Mouse (Mus musculus): ENCODE measurements around the gene Ccar1. TPM values are rescaled to one million over a fixed set of nuclear protein-coding genes. Genes with fewer than 3 reads are reported as not detected.
"Not testable (repeated sequence)": the region's sequence is repeated elsewhere in the genome, so short reads cannot be mapped to it uniquely, and the experiment has no call there.

Ccar1 gene
- polyA plus RNA-seq, 1 experiment from 2014 or later, result 150 TPM

DNA sequence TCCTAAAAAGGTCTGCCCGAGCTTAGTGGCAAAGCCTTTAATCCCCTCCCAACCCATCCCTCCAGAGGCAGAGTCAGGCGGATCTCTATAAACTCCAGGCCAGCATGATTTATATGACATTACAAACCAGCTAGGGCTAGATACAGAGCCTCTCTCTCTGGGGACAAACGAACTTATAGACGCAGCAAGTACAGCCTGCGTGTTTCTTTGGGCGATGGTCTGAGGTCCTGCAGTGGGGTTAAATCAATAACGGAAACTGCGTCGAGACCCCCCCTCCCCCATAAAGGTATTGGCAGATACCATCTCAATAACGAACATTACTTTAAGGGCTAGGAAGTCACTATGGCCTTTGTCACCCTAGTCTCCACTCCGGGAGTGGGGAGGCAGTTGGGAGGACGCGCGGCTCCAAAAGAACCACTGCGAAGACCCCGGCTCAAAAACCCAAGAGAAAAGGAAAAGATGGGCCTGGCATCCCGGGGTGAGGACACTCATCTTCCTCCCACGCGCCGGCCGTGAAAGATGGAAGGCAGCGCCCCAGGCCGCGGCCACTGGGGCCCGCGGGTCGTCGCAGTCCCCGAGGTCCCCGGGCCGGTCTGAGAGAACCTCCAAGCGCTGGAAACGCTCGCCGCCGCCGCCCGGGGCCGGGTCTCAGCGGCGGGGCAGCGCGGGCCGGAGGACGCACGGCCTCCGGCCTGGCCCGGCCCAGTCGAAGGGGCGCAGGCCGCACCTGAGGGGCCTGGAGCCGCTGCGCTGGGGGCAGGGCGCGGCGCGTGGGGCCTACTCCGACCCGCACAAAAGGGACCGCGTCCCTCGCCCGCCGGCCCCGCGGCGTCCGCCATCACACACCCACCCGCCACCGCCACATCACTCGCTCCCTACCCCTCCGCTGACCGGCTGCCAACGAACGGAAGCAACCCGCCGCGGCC, 572 bp downstream of the Ccar1 start:
- Histone ChIP-seq H3K4me2 (peak overlapping the region; percentile 54), H3K36me3 (ENCODE audit: insufficient read depth) (peaks cover 39% of the 10 kb centered on the region), H3K4me3 (ENCODE audit: low read depth, low read length) (peak overlapping the region; percentile 99), H3K9ac (peak overlapping the region; percentile 98), H3K9me3 (ENCODE audit: low read depth, low read length) (no peaks in the 10 kb centered on the region), H3K4me1 (ENCODE audit: insufficient read depth) (peaks cover 3% of the 10 kb centered on the region), H3K27ac (ENCODE audit: low read depth) (peak overlapping the region; percentile 96), H3K27me3 (ENCODE audit: insufficient read depth, low read length) (no peaks in the 10 kb centered on the region)
- DNase-seq (peak; percentile 26), ATAC-seq (ENCODE audit: insufficient read depth) (peak; percentile 85)
- 1% methylated on average over 78 of the region's 78 CpGs for WGBS
- no peak for TF ChIP-seq CTCF (IDR thresholded peaks at IDR 0.05; ENCODE audit: low read depth)

DNA sequence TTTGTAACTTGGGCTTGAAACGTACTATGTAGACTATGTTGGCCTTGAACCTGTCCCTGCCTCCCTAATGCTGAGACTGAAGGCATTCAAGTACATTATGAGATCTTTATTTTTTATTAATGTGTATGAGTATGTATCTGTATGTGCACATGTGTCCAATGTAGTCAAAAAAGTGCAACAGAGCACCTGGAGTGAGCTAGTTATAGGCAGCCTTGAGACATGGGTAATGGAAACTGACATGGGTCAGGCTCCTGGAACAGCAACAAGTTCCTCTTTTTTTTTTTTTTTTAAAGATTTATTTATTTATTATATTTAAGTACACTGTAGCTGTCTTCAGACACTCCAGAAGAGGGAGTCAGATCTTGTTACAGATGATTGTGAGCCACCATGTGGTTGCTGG, 10.3 kb downstream of the Ccar1 start:
- not testable (repeated sequence) for H3K4me1 ChIP-seq (ENCODE audit: insufficient read depth); H3K27ac ChIP-seq (ENCODE audit: low read depth); H3K4me2 ChIP-seq; H3K4me3 ChIP-seq (ENCODE audit: low read depth, low read length); H3K27me3 ChIP-seq (ENCODE audit: insufficient read depth, low read length); H3K9ac ChIP-seq; H3K9me3 ChIP-seq (ENCODE audit: low read depth, low read length); ATAC-seq (ENCODE audit: insufficient read depth); DNase-seq
- 93% methylated on average over 1 of the region's 1 CpGs for WGBS
- H3K36me3 ChIP-seq (ENCODE audit: insufficient read depth), result peaks cover 98% of the 10 kb centered on the region

DNA sequence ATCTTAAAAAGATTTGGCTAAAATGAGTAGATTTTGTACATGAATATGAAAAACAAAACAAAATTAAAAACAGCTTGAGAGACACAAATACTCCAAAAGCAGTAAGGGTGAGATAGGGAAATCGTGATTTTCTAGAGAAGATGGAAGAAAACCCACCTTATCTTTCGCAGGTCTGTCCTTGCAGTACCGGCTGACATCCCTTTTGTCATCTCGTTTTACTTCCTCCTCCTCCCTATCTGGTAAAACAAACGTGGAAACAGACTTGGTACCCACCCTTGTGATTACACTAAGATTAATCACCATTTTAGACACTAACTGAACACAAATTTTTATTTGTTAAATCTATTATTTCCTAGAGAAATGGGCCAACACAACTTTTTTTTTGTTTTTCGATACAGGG, 41.3 kb downstream of the Ccar1 start:
- no peaks in the 10 kb centered on the region for H3K4me1 ChIP-seq (ENCODE audit: insufficient read depth)
- no peak for DNase-seq
- H3K4me3 ChIP-seq (ENCODE audit: low read depth, low read length), result no peak overlapping the region
- H3K9ac ChIP-seq, result no peak overlapping the region
- no peak overlapping the region for H3K27ac ChIP-seq (ENCODE audit: low read depth)
- no peak overlapping the region for H3K4me2 ChIP-seq
- ATAC-seq (ENCODE audit: insufficient read depth), result no peak
- WGBS, result 78% methylated on average over 6 of the region's 6 CpGs
- no peaks in the 10 kb centered on the region for H3K27me3 ChIP-seq (ENCODE audit: insufficient read depth, low read length)
- H3K36me3 ChIP-seq (ENCODE audit: insufficient read depth), result peaks cover 96% of the 10 kb centered on the region
- no peak for TF ChIP-seq CTCF (IDR thresholded peaks at IDR 0.05; ENCODE audit: low read depth)
- H3K9me3 ChIP-seq (ENCODE audit: low read depth, low read length), result no peaks in the 10 kb centered on the region

DNA sequence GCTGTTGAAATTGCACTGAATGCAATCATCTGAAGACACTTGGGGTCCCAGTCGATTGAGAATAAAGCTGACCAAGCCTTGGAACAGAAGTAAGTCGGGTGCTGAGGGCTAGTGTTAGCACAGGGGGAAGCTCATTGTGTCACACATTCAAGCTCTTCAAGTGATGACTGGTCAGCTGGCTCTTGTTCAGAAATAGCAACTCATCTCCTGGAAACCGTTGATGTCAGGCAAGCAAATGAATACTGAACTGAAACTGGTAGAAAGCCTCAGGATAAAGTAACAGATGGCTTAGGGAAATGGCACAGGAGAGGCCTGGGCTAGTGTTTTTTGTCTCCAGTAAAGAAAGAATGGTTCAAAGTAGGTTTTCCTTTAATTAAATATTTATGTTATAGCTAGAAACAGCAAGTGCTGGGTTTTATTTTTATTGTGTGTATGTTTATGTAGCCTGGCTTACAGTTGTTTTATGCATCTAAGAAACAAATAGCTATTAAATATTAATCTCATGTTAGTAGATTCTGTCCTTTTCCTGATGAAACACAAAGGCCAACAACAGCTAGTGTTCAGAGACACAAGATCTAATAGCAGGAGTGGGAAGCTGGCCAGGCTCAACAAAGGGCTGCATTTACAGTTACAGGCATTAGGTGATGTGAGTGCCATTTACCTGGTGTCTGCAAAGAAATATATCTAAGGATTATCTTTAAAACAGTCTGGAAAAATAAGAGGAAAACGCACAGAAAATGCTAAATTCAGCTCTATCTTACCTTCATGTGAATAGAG, 51.9 kb downstream of the Ccar1 start:
- WGBS, result 81% methylated on average over 4 of the region's 4 CpGs
- Histone ChIP-seq H3K27ac (ENCODE audit: low read depth) (no peak overlapping the region), H3K36me3 (ENCODE audit: insufficient read depth) (peaks cover 43% of the 10 kb centered on the region), H3K4me1 (ENCODE audit: insufficient read depth) (no peaks in the 10 kb centered on the region), H3K9me3 (ENCODE audit: low read depth, low read length) (no peaks in the 10 kb centered on the region), H3K4me3 (ENCODE audit: low read depth, low read length) (no peak overlapping the region), H3K27me3 (ENCODE audit: insufficient read depth, low read length) (no peaks in the 10 kb centered on the region), H3K9ac (no peak overlapping the region), H3K4me2 (no peak overlapping the region)
- ATAC-seq (ENCODE audit: insufficient read depth), result no peak; the same call in 1 of the 2 replicates
- DNase-seq, result no peak
- no peak for TF ChIP-seq CTCF (IDR thresholded peaks at IDR 0.05; ENCODE audit: low read depth)

DNA sequence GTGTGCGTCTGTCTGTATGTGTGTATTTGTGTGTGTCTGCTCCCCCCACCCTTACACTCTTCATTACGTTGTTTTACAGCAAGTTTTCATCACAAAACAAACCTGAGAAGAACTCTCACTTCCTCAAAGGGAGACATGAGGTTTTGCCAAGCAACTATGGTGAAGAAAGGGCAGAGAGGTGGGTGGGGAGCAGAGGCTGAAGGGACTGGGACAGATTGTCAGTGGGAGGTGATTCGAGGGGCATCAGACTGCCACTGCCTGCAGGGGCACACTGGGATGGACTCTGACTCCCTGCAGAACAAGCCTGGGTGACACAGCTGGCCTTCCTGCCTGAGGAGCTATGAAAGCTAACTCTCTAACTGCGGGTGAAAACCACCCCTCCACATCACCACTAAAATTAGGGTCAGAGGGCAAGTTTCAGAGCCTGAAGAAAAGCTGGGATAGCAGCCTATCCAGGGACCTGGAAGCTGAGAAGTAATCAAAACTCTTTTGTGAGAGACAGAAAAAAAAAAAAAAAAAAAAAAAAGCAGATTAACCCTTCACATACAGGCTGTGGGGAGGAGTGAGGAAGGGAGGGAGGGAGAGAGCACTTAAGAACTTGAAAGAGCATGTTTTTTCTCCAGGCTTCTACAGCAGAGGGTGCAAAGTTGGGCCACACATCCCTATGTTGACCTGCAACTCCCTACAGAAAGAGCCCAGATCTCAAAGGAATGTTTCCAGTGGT, 55.0 kb downstream of the Ccar1 start:
- Histone ChIP-seq H3K36me3 (ENCODE audit: insufficient read depth) (peaks cover 18% of the 10 kb centered on the region), H3K4me3 (ENCODE audit: low read depth, low read length) (no peak overlapping the region), H3K27ac (ENCODE audit: low read depth) (no peak overlapping the region), H3K4me1 (ENCODE audit: insufficient read depth) (no peaks in the 10 kb centered on the region), H3K27me3 (ENCODE audit: insufficient read depth, low read length) (no peaks in the 10 kb centered on the region), H3K9ac (no peak overlapping the region), H3K9me3 (ENCODE audit: low read depth, low read length) (no peaks in the 10 kb centered on the region), H3K4me2 (no peak overlapping the region)
- DNase-seq (no peak), ATAC-seq (ENCODE audit: insufficient read depth) (no peak)
- 35% methylated on average over 4 of the region's 4 CpGs for WGBS
- TF ChIP-seq CTCF (IDR thresholded peaks at IDR 0.05; ENCODE audit: low read depth), result no peak

DNA sequence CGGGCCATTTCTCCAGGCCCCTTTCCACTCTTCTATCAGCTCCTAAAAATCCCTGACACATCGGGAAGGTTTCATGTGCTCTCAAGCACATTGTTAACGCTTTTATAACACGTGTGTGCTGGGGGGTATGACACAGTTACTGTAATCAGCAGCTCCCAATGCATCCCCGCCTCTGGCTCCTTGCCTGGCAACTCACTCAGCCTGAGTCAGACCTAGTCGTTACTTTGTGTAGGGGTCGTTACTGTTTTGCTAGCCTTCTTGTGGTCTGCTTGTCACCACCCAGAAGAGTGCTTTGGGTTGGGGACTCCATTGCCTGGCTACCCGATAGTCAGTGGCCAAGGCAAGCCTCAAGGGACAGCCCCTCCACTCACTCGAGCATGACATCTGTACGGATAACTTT, 61.3 kb downstream of the Ccar1 start:
- DNase-seq (no peak), ATAC-seq (ENCODE audit: insufficient read depth) (no peak)
- H3K27ac ChIP-seq (ENCODE audit: low read depth), result no peak overlapping the region
- H3K36me3 ChIP-seq (ENCODE audit: insufficient read depth), result no peaks in the 10 kb centered on the region
- no peak overlapping the region for H3K4me3 ChIP-seq (ENCODE audit: low read depth, low read length)
- TF ChIP-seq CTCF (IDR thresholded peaks at IDR 0.05; ENCODE audit: low read depth), result no peak
- WGBS, result 67% methylated on average over 10 of the region's 10 CpGs
- no peaks in the 10 kb centered on the region for H3K4me1 ChIP-seq (ENCODE audit: insufficient read depth)
- no peak overlapping the region for H3K4me2 ChIP-seq
- H3K27me3 ChIP-seq (ENCODE audit: insufficient read depth, low read length), result no peaks in the 10 kb centered on the region; the same call in 1 of the 2 replicates
- no peaks in the 10 kb centered on the region for H3K9me3 ChIP-seq (ENCODE audit: low read depth, low read length)
- no peak overlapping the region for H3K9ac ChIP-seq
